Mouse (Mus musculus): ENCODE measurements around the gene Taok3.

- TF ChIP-seq CTCF (IDR thresholded peaks at IDR 0.05) (no peak), POLR2A (IDR thresholded peaks at IDR 0.05; ENCODE audit: insufficient read depth, low read depth, low read length) (no peak)
These were observed 122.1 kb downstream of the Taok3 start for GRCm38 (mm10) chr5:117241935-117242531.
